Mouse (Mus musculus): ENCODE data around the gene Rplp1.

GRCm38 (mm10) chr9:61947402-61948346, 33.3 kb upstream of the Rplp1 start:
- TF ChIP-seq CTCF (IDR thresholded peaks at IDR 0.05) (peak; percentile 95), POLR2A (IDR thresholded peaks at IDR 0.05; ENCODE audit: insufficient read depth, low read depth, low read length) (no peak)
